Mouse (Mus musculus) ES-E14 (cell line): Measurements from ENCODE around the gene Stk11ip. TPM values are rescaled to one million over a fixed set of nuclear protein-coding genes. Genes with fewer than 3 reads are reported as not detected.

Experiments used
- DNase-seq: peaks from one replicate; pipeline ENCODE4 v3.0.0-alpha.2; 2013; ENCODE audit warnings: low read depth, low spot score
- H3K27ac ChIP-seq: 2 replicates; pipeline ENCODE4 v1.5.1; 2012; ENCODE audit warnings: low read depth, mild to moderate bottlenecking, low read length, moderate library complexity, mixed read lengths; ENCODE audit not compliant: poor library complexity, insufficient read depth, severe bottlenecking
- H3K36me3 ChIP-seq: 2 replicates; pipeline ENCODE4 v1.6.1; 2012; ENCODE audit warnings: mild to moderate bottlenecking, low read length, moderate library complexity, mixed read lengths; ENCODE audit not compliant: control insufficient read depth, poor library complexity, insufficient read depth, severe bottlenecking
- H3K4me1 ChIP-seq, 2 experiments: fragments of 150-350 bp in 1 of 2; sonication (generic) in 1 of 2; 2 replicates each; pipeline ENCODE4 v1.6.1; 2012; ENCODE audit warnings: low read length in 2 of 2, mild to moderate bottlenecking in 1 of 2, mixed read lengths in 1 of 2; ENCODE audit not compliant: control insufficient read depth in 2 of 2, insufficient read depth in 2 of 2, poor library complexity in 1 of 2
- H3K4me3 ChIP-seq, 2 experiments: fragments of 150-350 bp in 1 of 2; sonication (generic) in 1 of 2; 2 replicates each; pipeline ENCODE4 v1.5.1; 2012; ENCODE audit warnings: low read length in 2 of 2, low read depth in 1 of 2, mild to moderate bottlenecking in 1 of 2, mixed read lengths in 1 of 2; ENCODE audit not compliant: insufficient read depth in 1 of 2, poor library complexity in 1 of 2, severe bottlenecking in 1 of 2
- H3K9ac ChIP-seq: 2 replicates; pipeline ENCODE4 v1.6.1; 2012; ENCODE audit warnings: low read depth, mild to moderate bottlenecking, low read length, mixed read lengths; ENCODE audit not compliant: poor library complexity, insufficient read depth, severe bottlenecking
- H3K9me3 ChIP-seq: fragments of 150-350 bp; sonication (generic); 2 replicates; pipeline ENCODE4 v1.6.1; 2012; ENCODE audit warnings: low read depth, mild to moderate bottlenecking, low read length; ENCODE audit not compliant: control insufficient read depth, insufficient read depth
- CHD2 ChIP-seq: IDR thresholded peaks from 2 replicates; pipeline ENCODE4 v1.6.1; 2014; ENCODE audit warnings: mild to moderate bottlenecking, low read depth, low read length, inconsistent platforms
- HCFC1 ChIP-seq: IDR thresholded peaks from 2 replicates; pipeline ENCODE4 v1.6.1; 2012; ENCODE audit warnings: low read length, inconsistent platforms, borderline replicate concordance; ENCODE audit not compliant: insufficient read depth
- MAFK ChIP-seq: IDR thresholded peaks from 2 replicates; pipeline ENCODE4 v1.6.1; 2014; ENCODE audit warnings: mild to moderate bottlenecking, low read depth, low read length, inconsistent platforms; ENCODE audit not compliant: insufficient read depth
- ZC3H11A ChIP-seq: IDR thresholded peaks from 2 replicates; pipeline ENCODE4 v1.6.1; 2012; ENCODE audit warnings: low read depth, mild to moderate bottlenecking, inconsistent platforms, low read length, borderline replicate concordance
- ZNF384 ChIP-seq: IDR thresholded peaks from 2 replicates; pipeline ENCODE4 v1.6.1; 2012; ENCODE audit warnings: low read depth, low read length, inconsistent platforms
- in situ Hi-C, 2 experiments: fragments of 600-800 bp; cut with MboI; formaldehyde crosslinking; loops; one replicate each; pipeline ENCODE4 v1.15.1; 2025; ENCODE audit warnings: low sequenced_read_pairs in 2 of 2, inconsistent platforms in 1 of 2; ENCODE audit not compliant: unreplicated experiment in 2 of 2
- total RNA-seq: library from RNA; depleted of rRNA; stranded (reverse); fragments of 300-350 nt; gene quantifications from 2 replicates; pipeline ENCODE4 v1.2.3, GENCODE M21; 2012

Stk11ip gene
- total RNA-seq, 1 experiment = 26.8 TPM

DNA sequence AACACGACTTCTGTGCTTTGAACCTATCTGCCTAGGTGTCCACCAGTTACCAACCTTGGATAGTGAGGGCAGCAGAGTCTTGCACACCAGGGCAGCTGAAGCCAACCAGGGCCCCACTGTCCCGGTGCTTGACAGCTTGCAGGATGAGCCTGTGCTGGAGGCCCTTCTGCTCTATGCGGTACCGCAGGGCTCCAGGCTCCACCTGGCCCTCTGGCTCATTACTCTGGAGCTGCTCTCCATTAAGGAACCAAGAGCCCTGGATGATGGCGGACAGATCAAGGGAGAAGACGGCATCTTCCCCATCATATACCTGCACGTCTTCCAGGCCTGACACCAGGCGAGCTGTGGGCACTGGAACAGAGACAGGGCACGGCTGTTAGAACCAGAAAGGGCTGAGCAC lies 19.4 kb upstream of the Stk11ip start:
- DNase-seq = no peak
- in situ Hi-C loops = no loop called here
- Histone ChIP-seq H3K36me3 (peaks cover 7% of the 10 kb centered on the region; the same call in 1 of the 2 replicates), H3K4me1 (peaks cover 5 to 14% of the 10 kb centered on the region in 2 experiments; a peak in 3 of 4 replicates), H3K4me3 (no peak overlapping the region), H3K9me3 (no peaks in the 10 kb centered on the region), H3K9ac (no peak overlapping the region), H3K27ac (no peak overlapping the region)
- TF ChIP-seq MAFK (no peak), HCFC1 (no peak), ZNF384 (no peak), CHD2 (no peak), ZC3H11A (no peak)

DNA sequence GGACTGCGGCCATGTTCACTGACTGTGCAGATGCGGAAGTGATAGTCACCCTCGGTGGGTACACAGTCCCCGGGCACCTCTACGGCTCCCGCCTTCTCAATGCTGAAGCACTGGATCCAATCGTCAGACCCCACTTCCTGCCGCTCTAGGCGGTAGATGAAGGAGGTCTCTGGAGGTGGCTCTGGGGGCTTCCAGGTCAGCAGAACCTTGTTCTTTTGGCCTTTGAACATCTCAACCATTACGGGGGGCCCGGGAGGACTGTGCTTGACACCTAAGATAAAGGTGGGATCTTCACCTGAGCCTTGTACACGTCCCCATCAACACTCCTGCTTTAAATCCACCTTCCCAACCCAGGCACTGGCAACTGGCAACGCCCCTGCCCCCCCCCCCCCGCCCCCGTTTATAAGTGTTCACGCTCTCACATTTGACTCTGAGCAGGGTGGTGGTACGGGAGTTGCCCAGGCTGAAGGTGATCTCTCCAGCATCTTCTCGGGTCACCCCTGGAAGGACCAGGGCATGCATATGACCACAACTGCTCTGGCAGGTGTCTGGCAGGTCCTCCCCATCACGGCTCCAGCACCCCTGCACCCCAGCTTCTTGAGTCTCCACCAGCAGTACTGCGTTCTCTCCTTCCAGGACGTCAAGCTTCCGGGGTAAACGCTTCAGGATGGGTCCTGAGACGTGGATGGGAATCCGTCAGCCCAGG lies 18.2 kb upstream of the Stk11ip start:
- TF ChIP-seq ZNF384 = no peak
- TF ChIP-seq MAFK = no peak
- TF ChIP-seq HCFC1 = no peak
- TF ChIP-seq CHD2 = no peak
- TF ChIP-seq ZC3H11A = no peak
- no peak for DNase-seq
- H3K9ac ChIP-seq = peak overlapping the region; percentile 51; the same call in 1 of the 2 replicates
- H3K36me3 ChIP-seq = peaks cover 5% of the 10 kb centered on the region; the same call in 1 of the 2 replicates
- peaks cover 5 to 22% of the 10 kb centered on the region in 2 experiments; a peak in 3 of 4 replicates for H3K4me1 ChIP-seq
- no peak overlapping the region for H3K27ac ChIP-seq
- H3K9me3 ChIP-seq = no peaks in the 10 kb centered on the region
- in situ Hi-C loops = no loop called here
- peak overlapping the region; percentile 23 to 53 for H3K4me3 ChIP-seq

GRCm38 (mm10) chr1:75503651-75503980 lies 17.7 kb upstream of the Stk11ip start:
- in situ Hi-C loops = no loop called here
- no peak for TF ChIP-seq HCFC1
- no peak for TF ChIP-seq CHD2
- no peak for TF ChIP-seq MAFK
- TF ChIP-seq ZC3H11A = no peak
- TF ChIP-seq ZNF384 = no peak
- H3K4me1 ChIP-seq = peaks cover 8 to 22% of the 10 kb centered on the region in 2 experiments; a peak in 3 of 4 replicates
- DNase-seq = no peak
- H3K9ac ChIP-seq = peak overlapping the region; percentile 51; the same call in 1 of the 2 replicates
- H3K4me3 ChIP-seq = peak overlapping the region; percentile 23 to 53
- H3K9me3 ChIP-seq = no peaks in the 10 kb centered on the region
- H3K36me3 ChIP-seq = peaks cover 5% of the 10 kb centered on the region; the same call in 1 of the 2 replicates
- no peak overlapping the region for H3K27ac ChIP-seq

GRCm38 (mm10) chr1:75504256-75505045 lies 16.9 kb upstream of the Stk11ip start:
- peaks cover 8 to 29% of the 10 kb centered on the region in 2 experiments; a peak in 3 of 4 replicates for H3K4me1 ChIP-seq
- in situ Hi-C loops = no loop called here

More at GRCm38 (mm10) chr1:75504256-75505045, 16.9 kb upstream of the Stk11ip start:
- Histone ChIP-seq H3K36me3 (peaks cover 5% of the 10 kb centered on the region; the same call in 1 of the 2 replicates), H3K4me3 (peak overlapping the region; percentile 69 to 71; a peak in 3 of 4 replicates), H3K9ac (no peak overlapping the region), H3K27ac (no peak overlapping the region), H3K9me3 (no peaks in the 10 kb centered on the region)
- TF ChIP-seq HCFC1 (no peak), CHD2 (no peak), ZNF384 (no peak), ZC3H11A (no peak), MAFK (no peak)
- no peak for DNase-seq
